Mouse (Mus musculus) mouse embryonic stem cell (cell line): Measurements from ENCODE around the gene Ccdc194.
"Not testable (repeated sequence)": the region's sequence is repeated elsewhere in the genome, so short reads cannot be mapped to it uniquely, and the experiment has no call there.

Experiments
- in situ Hi-C, 2 experiments: fragments of 300-500 bp; cut with MboI; formaldehyde crosslinking; loops; 1 replicate in 1 of 2; 3 replicates in 1 of 2; pipeline ENCODE4 v1.14.3; 2019 to 2020; ENCODE audit warnings: low sequenced_read_pairs in 2 of 2, low pct_unique_long_range_greater_than_20kb in 1 of 2, mixed read lengths in 1 of 2; ENCODE audit not compliant: unreplicated experiment in 1 of 2

Gene Ccdc194

DNA sequence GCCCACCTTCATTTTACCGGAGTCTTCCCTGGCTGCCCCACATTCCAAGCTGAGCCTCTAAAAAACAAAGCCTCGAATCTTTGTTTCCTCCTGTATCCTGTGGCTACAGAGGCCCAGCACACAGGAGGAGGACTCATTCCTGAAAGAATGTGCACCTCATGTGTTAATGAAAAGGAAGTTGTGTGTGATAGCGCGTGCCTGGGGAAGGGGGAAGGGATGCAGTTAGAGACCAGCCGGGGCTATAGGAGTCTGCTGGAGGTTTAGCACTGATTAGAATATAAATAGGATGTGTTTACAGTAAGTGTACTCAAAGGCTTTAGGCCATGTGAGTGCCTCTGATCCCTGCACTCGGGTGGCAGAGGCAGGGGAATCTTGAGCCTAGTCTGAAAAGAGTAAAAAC is 761 bp upstream of the Ccdc194 start:
- in situ Hi-C loops = no loop called here

- in situ Hi-C loops = loop anchor here in 1 of 2 experiments (5.0 kb wide), 1 partner anchor 79 kb away; no protein-coding TSS in a partner anchor
These were observed 3.9 kb downstream of the Ccdc194 start for GRCm38 (mm10) chr8:71521634-71522033.

DNA sequence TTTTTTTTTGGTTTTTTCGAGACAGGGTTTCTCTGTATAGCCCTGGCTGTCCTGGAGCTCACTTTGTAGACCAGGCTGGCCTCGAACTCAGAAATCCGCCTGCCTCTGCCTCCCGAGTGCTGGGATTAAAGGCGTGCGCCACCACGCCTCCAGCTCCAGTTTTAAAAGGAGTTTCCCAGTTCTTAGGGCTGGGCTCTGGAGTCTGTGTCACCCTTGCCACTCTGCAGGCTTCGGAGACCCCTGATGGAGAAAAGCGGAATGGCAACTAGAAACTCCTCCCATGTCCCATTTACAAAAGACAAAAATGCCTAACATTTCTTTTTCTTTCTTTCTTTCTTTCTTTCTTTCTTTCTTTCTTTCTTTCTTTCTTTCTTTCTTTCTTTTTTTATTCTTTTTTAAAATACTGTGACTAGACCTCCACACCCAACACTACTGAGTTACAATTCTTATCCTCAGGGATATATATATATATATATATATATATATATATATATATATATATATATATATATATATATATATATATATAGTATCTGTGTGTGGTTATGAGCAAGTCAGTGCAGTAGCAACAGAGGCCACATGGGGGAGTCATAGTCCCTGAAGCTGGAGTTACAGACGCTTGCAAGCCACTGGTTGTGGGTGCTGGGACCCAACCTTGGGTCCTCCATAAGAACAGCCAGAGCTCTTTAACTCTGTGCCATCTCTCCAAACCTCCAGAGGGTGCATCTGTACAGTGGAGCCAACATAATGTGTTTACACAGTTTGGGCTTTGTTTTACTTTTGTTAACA is 6.3 kb downstream of the Ccdc194 start:
- in situ Hi-C loops = not testable (repeated sequence)

- in situ Hi-C loops = no loop called here
These were observed 8.7 kb downstream of the Ccdc194 start for GRCm38 (mm10) chr8:71516786-71517185.

GRCm38 (mm10) chr8:71515043-71515442 is 10.5 kb downstream of the Ccdc194 start:
- in situ Hi-C loops = no loop called here

DNA sequence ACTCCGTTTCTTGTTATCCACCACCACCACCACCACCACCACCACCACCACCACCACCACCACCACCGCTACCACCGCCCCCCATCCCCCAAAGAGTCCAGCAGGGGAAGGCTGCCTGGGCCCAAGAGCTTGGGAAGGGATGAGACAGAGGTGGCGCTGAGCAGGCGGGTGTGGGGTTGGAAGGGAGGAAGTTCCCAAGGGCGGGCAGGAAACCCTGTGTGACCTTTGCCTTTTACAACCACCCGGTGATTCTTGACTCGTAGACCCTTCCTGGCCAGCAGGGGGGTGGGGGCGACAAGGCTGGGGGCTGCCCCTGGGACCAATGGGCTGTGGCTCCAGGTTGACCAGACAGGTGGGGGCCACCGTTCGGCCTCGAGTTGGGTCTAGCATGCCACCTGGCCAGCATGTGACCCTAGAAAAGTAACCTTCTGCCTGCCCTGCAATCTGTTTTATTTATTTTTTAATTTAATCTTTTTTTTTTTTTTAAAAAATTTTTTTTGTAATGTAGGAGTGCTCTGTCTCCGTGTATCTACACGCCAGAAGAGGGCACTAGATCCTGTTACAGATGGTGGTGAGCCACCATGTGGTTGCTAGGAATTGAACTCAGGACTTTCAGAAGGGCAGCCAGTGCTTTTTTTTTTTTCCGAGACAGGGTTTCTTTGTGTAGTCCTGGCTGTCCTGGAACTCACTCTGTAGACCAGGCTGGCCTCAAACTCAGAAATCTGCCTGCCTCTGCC is 12.3 kb downstream of the Ccdc194 start:
- in situ Hi-C loops = no loop called here

GRCm38 (mm10) chr8:71511644-71512043 is 13.9 kb downstream of the Ccdc194 start, which contains the start of gene Plvap:
Gene Plvap (minus strand): TSS chr8:71511752.
- in situ Hi-C loops = no loop called here

DNA sequence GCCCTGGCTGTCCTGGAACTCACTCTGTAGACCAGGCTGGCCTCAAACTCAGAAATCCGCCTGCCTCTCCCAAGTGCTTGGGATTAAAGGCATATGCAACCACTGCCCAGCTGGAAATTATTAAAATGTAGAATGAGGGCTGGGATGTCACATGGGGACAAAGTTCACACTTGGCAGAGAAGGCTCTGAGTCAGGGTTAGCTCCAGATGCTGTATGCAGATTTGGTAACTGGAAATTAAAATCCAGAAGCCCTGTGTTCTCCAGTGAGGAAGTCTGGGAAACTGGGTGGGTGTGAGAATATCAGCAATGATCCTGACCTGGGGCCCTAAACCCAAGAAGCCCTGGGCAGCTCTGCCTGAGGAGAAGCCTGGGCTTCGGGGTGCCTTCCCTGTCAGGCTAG is 16.2 kb downstream of the Ccdc194 start:
- in situ Hi-C loops = no loop called here

- in situ Hi-C loops = no loop called here
These were observed 17.9 kb downstream of the Ccdc194 start for GRCm38 (mm10) chr8:71507589-71508104.

GRCm38 (mm10) chr8:71505979-71506378 is 19.5 kb downstream of the Ccdc194 start:
- in situ Hi-C loops = no loop called here

DNA sequence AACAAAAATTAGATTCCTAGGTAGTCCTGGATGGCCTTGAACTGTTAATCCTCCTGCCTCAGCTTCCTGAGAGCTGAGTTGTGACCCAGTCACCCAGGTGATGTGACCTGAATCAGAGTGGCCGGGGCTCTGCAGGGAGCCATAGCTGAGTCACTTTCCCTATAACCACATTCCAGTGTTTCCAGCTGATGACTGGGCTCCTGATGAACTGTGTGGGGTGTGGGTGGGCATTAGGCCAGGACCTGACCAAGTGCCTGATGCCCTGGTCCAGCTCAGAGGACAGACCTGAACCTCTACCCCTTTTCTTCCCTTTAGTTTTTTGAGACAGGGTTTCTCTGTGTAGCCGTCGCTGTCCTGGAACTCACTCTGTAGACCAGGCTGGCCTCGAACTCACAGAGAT is 20.2 kb downstream of the Ccdc194 start:
- in situ Hi-C loops = no loop called here

DNA sequence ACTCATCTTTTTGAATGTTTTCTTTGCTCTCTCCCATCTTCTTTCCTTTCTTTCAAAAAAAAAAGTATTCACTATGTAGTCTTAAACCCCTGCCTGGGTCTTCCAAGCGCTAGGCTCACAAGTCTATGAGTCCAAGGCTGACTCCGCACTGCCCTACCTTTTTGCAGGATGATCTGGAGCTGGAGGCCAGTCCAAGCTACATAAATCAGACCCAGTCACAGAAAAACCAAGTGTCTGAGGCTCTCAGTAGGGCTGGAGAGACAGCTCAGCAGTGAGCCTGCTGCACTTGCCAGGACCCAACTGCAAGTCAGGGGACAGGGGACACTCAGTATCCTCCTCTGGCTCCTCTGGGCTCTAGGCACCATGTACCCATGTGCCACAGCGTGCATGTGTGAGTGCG is 21.2 kb downstream of the Ccdc194 start:
- in situ Hi-C loops = no loop called here

GRCm38 (mm10) chr8:71498816-71499690 is 26.5 kb downstream of the Ccdc194 start:
- in situ Hi-C loops = no loop called here

GRCm38 (mm10) chr8:71497881-71498501 is 27.5 kb downstream of the Ccdc194 start:
- in situ Hi-C loops = no loop called here

DNA sequence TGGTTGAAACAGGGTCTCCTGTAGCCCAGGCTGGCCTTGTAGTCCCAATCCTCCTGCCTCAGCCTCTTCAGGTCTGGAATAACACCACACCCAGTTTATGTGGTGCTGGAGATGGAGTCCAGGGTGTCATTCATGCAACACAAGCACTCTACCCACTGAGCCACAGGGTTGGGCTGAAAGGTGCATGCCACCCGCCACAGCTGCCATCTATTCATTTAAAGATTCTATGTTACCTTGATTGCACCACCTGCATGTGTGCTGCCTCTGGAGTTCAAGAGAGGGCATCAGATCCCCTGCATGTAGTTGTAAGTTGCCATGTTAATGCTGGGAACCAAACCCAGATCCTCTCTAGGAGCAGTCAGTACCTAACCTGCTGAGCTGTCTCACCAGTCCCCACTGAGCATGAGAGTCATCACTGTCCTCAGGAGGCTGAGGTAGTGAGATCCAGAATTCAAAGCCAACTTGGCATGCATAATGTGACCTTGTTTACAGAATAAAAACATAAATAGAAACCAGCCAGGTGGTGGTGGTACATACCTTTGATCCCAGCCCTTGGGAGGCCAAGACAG is 28.4 kb downstream of the Ccdc194 start:
- in situ Hi-C loops = no loop called here

- in situ Hi-C loops = no loop called here
These were observed 29.0 kb downstream of the Ccdc194 start for GRCm38 (mm10) chr8:71496481-71496880.

DNA sequence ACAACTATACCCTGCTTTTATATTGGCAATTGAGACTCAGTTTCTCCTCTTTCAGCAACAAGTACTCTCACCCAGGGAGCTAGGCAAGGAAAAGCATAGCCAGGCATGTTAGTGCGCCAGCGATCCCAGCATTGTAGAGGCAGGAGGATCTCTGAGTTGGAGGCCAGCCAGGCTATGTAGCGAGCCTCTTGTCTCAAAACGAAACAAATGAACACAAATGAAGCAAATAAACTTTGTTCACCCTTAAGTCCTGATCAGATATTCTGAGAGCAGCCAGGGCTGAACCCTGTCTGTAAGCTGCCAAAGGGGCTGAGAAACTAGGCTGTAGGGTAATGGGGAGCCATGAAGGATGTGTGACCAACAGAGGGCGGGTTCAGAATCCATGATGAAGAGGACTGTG is 29.7 kb downstream of the Ccdc194 start:
- in situ Hi-C loops = no loop called here

DNA sequence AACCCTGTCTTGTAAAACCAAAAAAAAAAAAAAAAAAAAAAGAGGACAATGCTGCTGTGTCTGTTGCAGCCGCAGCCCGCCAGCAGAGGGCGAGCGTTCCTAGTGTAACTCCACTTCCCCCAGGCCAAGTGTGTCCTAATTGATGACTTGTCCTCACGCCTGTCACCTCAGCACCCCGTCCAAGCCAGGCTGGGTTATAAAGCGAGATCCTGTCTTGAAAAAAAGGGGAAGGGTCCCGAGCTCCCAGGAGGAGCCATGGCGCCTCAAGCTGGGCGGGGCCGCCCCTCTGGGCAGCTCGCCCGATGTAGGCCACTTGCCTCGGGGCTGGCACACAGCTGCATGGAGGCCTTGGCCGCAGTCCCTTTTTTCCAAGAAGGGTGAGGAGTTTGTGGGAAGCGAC is 30.5 kb downstream of the Ccdc194 start:
- in situ Hi-C loops = no loop called here
